Mouse (Mus musculus) stomach, embryonic 16.5 days (tissue): ENCODE data around the gene Ddhd1. TPM values are rescaled to one million over a fixed set of nuclear protein-coding genes. Genes with fewer than 3 reads are reported as not detected.

Source experiments
- ATAC-seq: fragments of 200-750 bp; cut with Nextera tagmentation; 2 replicates; pipeline ENCODE4 v1.8.0; 2017; ENCODE audit warnings: moderate number of reproducible peaks, moderate TSS enrichment; ENCODE audit not compliant: insufficient read depth, low FRiP score
- H3K27ac ChIP-seq: fragments of 300-500 bp; sonication (generic); 2 replicates; pipeline ENCODE4 v1.5.1; 2014; ENCODE audit warnings: low read length
- H3K27me3 ChIP-seq: fragments of 300-500 bp; sonication (generic); 2 replicates; pipeline ENCODE4 v1.6.1; 2014; ENCODE audit warnings: low read length, control low read depth, mixed read lengths; ENCODE audit not compliant: control insufficient read depth, insufficient read depth
- H3K36me3 ChIP-seq: fragments of 300-500 bp; sonication (generic); 2 replicates; pipeline ENCODE4 v1.6.1; 2014; ENCODE audit warnings: low read length; ENCODE audit not compliant: control insufficient read depth, insufficient read depth
- H3K4me1 ChIP-seq: fragments of 300-500 bp; sonication (generic); 2 replicates; pipeline ENCODE4 v1.6.1; 2014; ENCODE audit warnings: low read length, control low read depth, mixed read lengths; ENCODE audit not compliant: control insufficient read depth, insufficient read depth
- H3K4me2 ChIP-seq: fragments of 300-500 bp; sonication (generic); 2 replicates; pipeline ENCODE4 v1.6.1; 2014; ENCODE audit warnings: low read depth, low read length, mixed read lengths
- H3K4me3 ChIP-seq: fragments of 300-500 bp; sonication (generic); replicated peaks from 2 replicates; pipeline ENCODE4 v1.5.1; 2014; ENCODE audit warnings: mild to moderate bottlenecking, low read length
- H3K9ac ChIP-seq: fragments of 300-500 bp; sonication (generic); 2 replicates; pipeline ENCODE4 v1.6.1; 2014; ENCODE audit warnings: low read length
- H3K9me3 ChIP-seq: fragments of 300-500 bp; sonication (generic); replicated peaks from 2 replicates; pipeline ENCODE4 v1.6.1; 2016; ENCODE audit warnings: low read length, control low read depth; ENCODE audit not compliant: control insufficient read depth
- WGBS: fragments of 180-500 bp; shearing (Covaris S2); extraction: QIAGEN DNeasy Blood & Tissue Kit; methylation state at CpG from one replicate; pipeline ENCODE4 v1.1.7; 2014; 5-methylcytosine and 5-hydroxymethylcytosine counted together
- polyA plus RNA-seq: library from polyadenylated mRNA; unstranded; fragments of >200 nt; fragmentation: Nextera tagmentation; extraction: Ambion mirVana; gene quantifications from 2 replicates; pipeline ENCODE4 v1.2.1, GENCODE M21; 2015

Ddhd1 gene
- polyA plus RNA-seq, 1 experiment from 2014 or later = 5.2 TPM

GRCm38 (mm10) chr14:45632756-45633537 is 25.0 kb downstream of the Ddhd1 start:
- Histone ChIP-seq H3K36me3 (no peaks in the 10 kb centered on the region), H3K9ac (no peak overlapping the region), H3K9me3 (no peaks in the 10 kb centered on the region), H3K27me3 (no peaks in the 10 kb centered on the region), H3K4me1 (no peaks in the 10 kb centered on the region), H3K4me2 (no peak overlapping the region), H3K4me3 (no peak overlapping the region), H3K27ac (no peak overlapping the region)
- WGBS = 77% methylated on average over 4 of the region's 4 CpGs
- no peak for ATAC-seq

GRCm38 (mm10) chr14:45630544-45630943 is 27.4 kb downstream of the Ddhd1 start:
- Histone ChIP-seq H3K4me1 (no peaks in the 10 kb centered on the region), H3K9ac (no peak overlapping the region), H3K36me3 (no peaks in the 10 kb centered on the region), H3K4me2 (no peak overlapping the region), H3K9me3 (no peaks in the 10 kb centered on the region), H3K4me3 (no peak overlapping the region), H3K27me3 (no peaks in the 10 kb centered on the region), H3K27ac (no peak overlapping the region)
- no peak for ATAC-seq
- 83% methylated on average over 5 of the region's 5 CpGs for WGBS

- ATAC-seq = no peak
- Histone ChIP-seq H3K4me2 (no peak overlapping the region), H3K4me1 (no peaks in the 10 kb centered on the region), H3K9ac (no peak overlapping the region), H3K4me3 (no peak overlapping the region), H3K27me3 (no peaks in the 10 kb centered on the region), H3K9me3 (no peaks in the 10 kb centered on the region), H3K36me3 (no peaks in the 10 kb centered on the region), H3K27ac (no peak overlapping the region)
- 42% methylated on average over 1 of the region's 1 CpGs for WGBS
Measured at GRCm38 (mm10) chr14:45629938-45630337, 28.0 kb downstream of the Ddhd1 start.

- peak; percentile 25; the same call in 1 of the 2 replicates for ATAC-seq
- WGBS = 37% methylated on average over 6 of the region's 6 CpGs
- H3K27ac ChIP-seq = no peak overlapping the region
Measured at GRCm38 (mm10) chr14:45618351-45618750, 39.6 kb downstream of the Ddhd1 start.

GRCm38 (mm10) chr14:45616526-45616925 is 41.4 kb downstream of the Ddhd1 start:
- no peak overlapping the region for H3K9ac ChIP-seq

More at GRCm38 (mm10) chr14:45618351-45618750, 39.6 kb downstream of the Ddhd1 start:
- no peak overlapping the region; the same call in 1 of the 2 replicates for H3K4me2 ChIP-seq
- H3K4me1 ChIP-seq = peaks cover 11% of the 10 kb centered on the region; the same call in 1 of the 2 replicates
- no peak overlapping the region for H3K9ac ChIP-seq
- no peaks in the 10 kb centered on the region for H3K27me3 ChIP-seq
- H3K9me3 ChIP-seq = no peaks in the 10 kb centered on the region
- no peak overlapping the region for H3K4me3 ChIP-seq
- 0 out of 2 replicates have a peak, but pooled peaks cover under 1% of the 10 kb centered on the region for H3K36me3 ChIP-seq

GRCm38 (mm10) chr14:45615776-45616175 is 42.2 kb downstream of the Ddhd1 start:
- Histone ChIP-seq H3K9me3 (no peaks in the 10 kb centered on the region), H3K27me3 (no peaks in the 10 kb centered on the region), H3K4me2 (no peak overlapping the region), H3K36me3 (0 out of 2 replicates have a peak, but pooled peaks cover 3% of the 10 kb centered on the region), H3K4me3 (no peak overlapping the region), H3K4me1 (peaks cover 11% of the 10 kb centered on the region; the same call in 1 of the 2 replicates), H3K27ac (no peak overlapping the region), H3K9ac (no peak overlapping the region)
- ATAC-seq = no peak
- 91% methylated on average over 2 of the region's 2 CpGs for WGBS

More at GRCm38 (mm10) chr14:45616526-45616925, 41.4 kb downstream of the Ddhd1 start:
- 0 out of 2 replicates have a peak, but pooled peaks cover 3% of the 10 kb centered on the region for H3K36me3 ChIP-seq
- no peaks in the 10 kb centered on the region for H3K27me3 ChIP-seq
- 94% methylated on average over 5 of the region's 5 CpGs for WGBS
- H3K9me3 ChIP-seq = no peaks in the 10 kb centered on the region
- H3K4me2 ChIP-seq = no peak overlapping the region
- H3K4me1 ChIP-seq = peaks cover 11% of the 10 kb centered on the region; the same call in 1 of the 2 replicates
- H3K27ac ChIP-seq = no peak overlapping the region
- no peak for ATAC-seq
- no peak overlapping the region for H3K4me3 ChIP-seq

GRCm38 (mm10) chr14:45614822-45615221 is 43.1 kb downstream of the Ddhd1 start:
- Histone ChIP-seq H3K27ac (no peak overlapping the region), H3K4me1 (peaks cover 11% of the 10 kb centered on the region; the same call in 1 of the 2 replicates), H3K27me3 (no peaks in the 10 kb centered on the region), H3K9ac (no peak overlapping the region), H3K9me3 (no peaks in the 10 kb centered on the region), H3K4me3 (no peak overlapping the region), H3K4me2 (no peak overlapping the region), H3K36me3 (0 out of 2 replicates have a peak, but pooled peaks cover 8% of the 10 kb centered on the region)
- no peak for ATAC-seq
- WGBS = 45% methylated on average over 4 of the region's 4 CpGs

- WGBS = 85% methylated on average over 6 of the region's 6 CpGs
Measured at GRCm38 (mm10) chr14:45614406-45614805, 43.5 kb downstream of the Ddhd1 start.

GRCm38 (mm10) chr14:45611654-45612053 is 46.3 kb downstream of the Ddhd1 start:
- no peak overlapping the region for H3K4me3 ChIP-seq
- ATAC-seq = no peak
- no peaks in the 10 kb centered on the region for H3K4me1 ChIP-seq
- 80% methylated on average over 7 of the region's 7 CpGs for WGBS
- no peaks in the 10 kb centered on the region for H3K9me3 ChIP-seq
- H3K27ac ChIP-seq = no peak overlapping the region
- no peak overlapping the region for H3K9ac ChIP-seq
- 0 out of 2 replicates have a peak, but pooled peaks cover 14% of the 10 kb centered on the region for H3K36me3 ChIP-seq
- no peaks in the 10 kb centered on the region for H3K27me3 ChIP-seq
- H3K4me2 ChIP-seq = no peak overlapping the region

More at GRCm38 (mm10) chr14:45614406-45614805, 43.5 kb downstream of the Ddhd1 start:
- Histone ChIP-seq H3K9ac (no peak overlapping the region), H3K4me3 (no peak overlapping the region), H3K27me3 (no peaks in the 10 kb centered on the region), H3K4me1 (peaks cover 11% of the 10 kb centered on the region; the same call in 1 of the 2 replicates), H3K36me3 (0 out of 2 replicates have a peak, but pooled peaks cover 8% of the 10 kb centered on the region), H3K27ac (no peak overlapping the region), H3K4me2 (no peak overlapping the region), H3K9me3 (no peaks in the 10 kb centered on the region)
- no peak for ATAC-seq
